Mouse (Mus musculus) MN1 (cell line): ENCODE results near the gene Gm3893.
"Not testable (repeated sequence)": the region's sequence is repeated elsewhere in the genome, so short reads cannot be mapped to it uniquely, and the experiment has no call there.

Experiments used
- DNase-seq: peaks from one replicate; pipeline ENCODE4 v3.0.0-alpha.2; 2016; ENCODE audit warnings: low spot score

Gene Gm3893

DNA sequence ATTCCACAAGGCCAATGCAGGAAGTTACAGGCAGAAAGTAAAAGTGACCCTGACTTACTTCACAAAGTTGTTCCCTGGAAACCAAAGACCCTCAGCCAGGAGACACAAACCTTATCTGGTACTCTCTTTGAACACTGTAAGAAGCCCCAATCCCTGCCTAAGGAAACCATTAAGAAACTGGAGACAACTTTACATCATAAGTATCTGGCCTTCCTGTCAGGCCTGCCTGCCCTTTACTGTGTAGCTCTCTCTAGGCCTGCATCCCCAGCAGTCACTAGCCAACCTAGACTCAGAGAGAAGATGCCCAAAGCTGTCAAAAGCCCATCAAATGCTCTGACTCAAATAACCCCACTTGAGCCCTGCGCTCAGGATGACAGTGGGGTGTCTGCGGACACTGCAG lies at the start of gene Gm3893:
TSS of gene Gm3893 (plus strand) at position 301 of the 400 bp plus-strand sequence.
- DNase-seq, result not testable (repeated sequence)

DNA sequence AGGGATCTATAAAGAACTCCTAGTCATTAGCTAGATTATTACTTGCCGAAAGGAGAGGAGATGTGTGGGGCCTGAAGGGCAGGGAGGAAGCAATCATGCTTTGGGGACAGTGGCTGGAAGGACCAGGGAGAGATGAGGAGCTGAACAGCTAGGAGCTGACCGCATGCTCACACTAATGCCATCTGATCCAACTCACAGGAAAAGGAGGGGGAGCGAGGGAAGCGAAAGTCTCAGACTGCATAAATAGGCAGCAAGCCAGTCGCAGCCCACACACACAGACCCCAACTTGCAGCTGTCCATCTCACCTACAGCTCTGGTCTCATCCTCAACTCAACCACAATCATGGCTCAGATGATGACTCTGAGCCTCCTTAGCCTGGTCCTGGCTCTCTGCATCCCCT lies 23.5 kb downstream of the Gm3893 start, which contains the start of gene Gm13304:
TSS of gene Gm13304 (plus strand) at position 301 of the 400 bp plus-strand sequence.
- not testable (repeated sequence) for DNase-seq
